Comparison of ENCODE assay signal across 7 mouse cellular contexts in the genomic region with DNA sequence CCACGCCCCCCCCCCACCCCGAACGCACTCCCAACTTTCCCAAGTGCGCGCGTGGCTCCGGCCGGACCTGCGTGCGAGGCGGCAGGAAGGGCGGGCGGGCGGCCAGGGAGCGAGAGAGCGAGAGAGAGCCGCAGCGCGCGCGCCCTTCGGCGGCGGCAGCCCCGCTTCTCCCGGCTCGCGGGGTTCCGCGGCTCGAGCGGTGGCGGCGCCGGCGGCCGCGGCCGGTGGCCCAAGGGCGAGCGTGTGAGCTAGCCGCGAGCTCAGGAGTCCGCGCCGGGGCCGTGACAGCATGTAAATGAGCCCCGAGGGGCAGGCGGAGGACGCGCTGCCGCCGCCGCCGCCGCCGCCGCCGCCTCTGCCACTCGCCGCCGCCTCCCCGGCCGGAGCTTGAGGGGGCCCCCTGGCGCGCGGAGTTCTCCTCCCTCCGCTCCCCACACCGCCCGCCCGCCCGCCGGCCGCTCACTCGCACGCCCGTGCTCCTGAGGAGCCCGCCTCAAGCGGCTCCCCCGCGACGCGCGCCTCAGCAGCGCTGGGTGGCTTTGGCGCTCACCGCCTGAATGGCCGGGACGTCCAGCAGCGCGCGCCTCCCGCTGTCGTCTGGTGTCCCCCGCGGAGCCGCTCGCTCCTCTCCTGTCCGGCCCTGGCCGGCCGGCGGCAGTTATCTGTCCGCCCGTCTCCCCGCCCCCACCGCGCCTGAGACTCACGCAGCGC. TPM values are rescaled to one million over a fixed set of nuclear protein-coding genes. Genes with fewer than 3 reads are reported as not detected.
DNase-seq lines count a peak whose midpoint lies in the region; ATAC-seq lines count a peak whose summit lies in the region.

No protein-coding gene starts in this region.

- no peaks in the 10 kb centered on the region for H3K36me3 ChIP-seq in limb, embryonic 15.5 days
- H3K36me3 ChIP-seq in midbrain, embryonic 15.5 days (replicated peaks) = no peaks in the 10 kb centered on the region

- H3K4me2 ChIP-seq in limb, embryonic 15.5 days = peak overlapping the region; percentile 77
- peak overlapping the region; percentile 88 for H3K4me2 ChIP-seq in midbrain, embryonic 15.5 days

- H3K27ac ChIP-seq in limb, embryonic 15.5 days = no peak overlapping the region
- no peak overlapping the region for H3K27ac ChIP-seq in midbrain, embryonic 15.5 days

- H3K9ac ChIP-seq in limb, embryonic 15.5 days = peak overlapping the region; percentile 18; the same call in 1 of the 2 replicates
- peak overlapping the region; percentile 27; the same call in 1 of the 2 replicates for H3K9ac ChIP-seq in midbrain, embryonic 15.5 days

- WGBS in limb, embryonic 15.5 days = 15% methylated on average over 42 of the region's 109 CpGs
- 28% methylated on average over 34 of the region's 109 CpGs for WGBS in midbrain, embryonic 15.5 days

- peak; percentile 35 for DNase-seq in T-cell, adult 2 months (ENCODE audit: low spot score)
- peak; percentile 47 to 69 for DNase-seq in cerebellum, postnatal 25 days
- peak; percentile 77 for DNase-seq in gastrocnemius, postnatal 25 days
- DNase-seq in induced T-regulatory cell, adult 2 months (ENCODE audit: low read depth) = peak; percentile 38
- DNase-seq in spleen, postnatal 36 days (ENCODE audit: low spot score in 2 of 2) = peak; percentile 67 to 79

- H3K27me3 ChIP-seq in limb, embryonic 15.5 days = peaks cover 65% of the 10 kb centered on the region
- peaks cover 39% of the 10 kb centered on the region for H3K27me3 ChIP-seq in midbrain, embryonic 15.5 days (replicated peaks)

- H3K4me1 ChIP-seq in limb, embryonic 15.5 days = peaks cover 6% of the 10 kb centered on the region
- H3K4me1 ChIP-seq in midbrain, embryonic 15.5 days = 0 out of 2 replicates have a peak, but pooled peaks cover 7% of the 10 kb centered on the region

- H3K9me3 ChIP-seq in limb, embryonic 15.5 days = no peaks in the 10 kb centered on the region
- no peaks in the 10 kb centered on the region for H3K9me3 ChIP-seq in midbrain, embryonic 15.5 days

- peak overlapping the region; percentile 51 for H3K4me3 ChIP-seq in limb, embryonic 15.5 days
- H3K4me3 ChIP-seq in midbrain, embryonic 15.5 days = peak overlapping the region; percentile 51

- no peak for ATAC-seq in limb, embryonic 15.5 days (ENCODE audit: insufficient number of reproducible peaks, low FRiP score, low TSS enrichment, low read depth)
- ATAC-seq in midbrain, embryonic 15.5 days (replicated peaks) = peak; percentile 80

RNA-seq across cellular contexts. Expression of gene Tsc22d3, which starts 1.5 kb away (rescaled TPM):
- 100 to 1,000 TPM; 165 to 246 TPM for total RNA-seq in gastrocnemius, postnatal 25 days (2021)
- 131 and 151 TPM in 2 replicates for polyA plus RNA-seq in limb, embryonic 15.5 days (2015; fragmentation: Nextera tagmentation; extraction: Ambion mirVana)
- 123 TPM in 2 replicates for polyA plus RNA-seq in midbrain, embryonic 15.5 days (2015; fragmentation: Nextera tagmentation; extraction: Ambion mirVana)
